Mouse (Mus musculus) midbrain, embryonic 12.5 days (tissue): ENCODE results near the gene Gm10643. TPM values are rescaled to one million over a fixed set of nuclear protein-coding genes. Genes with fewer than 3 reads are reported as not detected.

Experiments
- ATAC-seq: fragments of 200-750 bp; cut with Nextera tagmentation; 2 replicates; pipeline ENCODE4 v1.8.0; 2017; ENCODE audit warnings: low read depth, moderate TSS enrichment, moderate library complexity; ENCODE audit not compliant: low FRiP score
- H3K27ac ChIP-seq: fragments of 300-500 bp; sonication (generic); replicated peaks from 2 replicates; pipeline ENCODE4 v1.5.1; 2016; ENCODE audit warnings: mild to moderate bottlenecking
- H3K27me3 ChIP-seq: fragments of 300-500 bp; sonication (generic); 2 replicates; pipeline ENCODE4 v1.6.1; 2016; ENCODE audit warnings: mild to moderate bottlenecking
- H3K36me3 ChIP-seq: fragments of 300-500 bp; sonication (generic); 2 replicates; pipeline ENCODE4 v1.6.1; 2016
- H3K4me1 ChIP-seq: fragments of 300-500 bp; sonication (generic); 2 replicates; pipeline ENCODE4 v1.6.1; 2016
- H3K4me2 ChIP-seq: fragments of 300-500 bp; sonication (generic); replicated peaks from 2 replicates; pipeline ENCODE4 v1.6.1; 2016; ENCODE audit warnings: mild to moderate bottlenecking, moderate library complexity
- H3K4me3 ChIP-seq: fragments of 300-500 bp; sonication (generic); 2 replicates; pipeline ENCODE4 v1.5.1; 2016; ENCODE audit warnings: mild to moderate bottlenecking
- H3K9ac ChIP-seq: fragments of 300-500 bp; sonication (generic); replicated peaks from 2 replicates; pipeline ENCODE4 v1.6.1; 2016; ENCODE audit warnings: mild to moderate bottlenecking, moderate library complexity
- H3K9me3 ChIP-seq: fragments of 300-500 bp; sonication (generic); 2 replicates; pipeline ENCODE4 v1.6.1; 2016; ENCODE audit warnings: mild to moderate bottlenecking
- WGBS: fragments of 180-500 bp; shearing (Covaris S2); methylation state at CpG from one replicate; pipeline ENCODE4 v1.1.7; 2016; 5-methylcytosine and 5-hydroxymethylcytosine counted together
- polyA plus RNA-seq: library from polyadenylated mRNA; unstranded; fragments of >200 nt; fragmentation: Nextera tagmentation; extraction: Ambion mirVana; gene quantifications from 2 replicates; pipeline ENCODE4 v1.2.1, GENCODE M21; 2016

The Gm10643 gene
- polyA plus RNA-seq, 1 experiment from 2014 or later = 1.6 TPM

DNA sequence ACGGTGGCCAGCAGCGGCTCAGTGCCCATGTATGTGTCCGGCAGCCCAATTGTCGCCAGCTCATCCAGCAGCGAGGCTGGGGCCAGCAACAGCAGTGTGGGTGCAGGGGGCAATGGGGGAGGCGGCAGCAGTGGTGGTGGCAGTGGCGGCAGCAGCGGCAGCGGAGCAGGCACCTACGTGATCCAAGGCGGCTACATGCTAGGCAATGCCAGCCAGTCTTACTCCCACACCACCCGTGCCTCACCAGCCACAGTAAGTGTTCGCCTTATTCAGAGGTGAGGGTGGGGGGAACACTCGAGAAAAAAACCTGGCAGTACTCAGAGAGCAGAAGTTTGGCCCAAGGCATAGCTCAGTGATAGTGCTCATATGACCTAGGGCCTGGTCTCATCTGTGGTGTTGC is 22.9 kb upstream of the Gm10643 start:
- 95% methylated on average over 14 of the region's 14 CpGs for WGBS
- H3K27ac ChIP-seq = no peak overlapping the region
- peaks cover 81% of the 10 kb centered on the region for H3K36me3 ChIP-seq
- ATAC-seq = no peak
- H3K9me3 ChIP-seq = no peaks in the 10 kb centered on the region
- H3K9ac ChIP-seq = no peak overlapping the region
- peaks cover 16% of the 10 kb centered on the region for H3K4me1 ChIP-seq
- H3K4me2 ChIP-seq = no peak overlapping the region
- peaks cover 4% of the 10 kb centered on the region; the same call in 1 of the 2 replicates for H3K27me3 ChIP-seq
- H3K4me3 ChIP-seq = no peak overlapping the region

DNA sequence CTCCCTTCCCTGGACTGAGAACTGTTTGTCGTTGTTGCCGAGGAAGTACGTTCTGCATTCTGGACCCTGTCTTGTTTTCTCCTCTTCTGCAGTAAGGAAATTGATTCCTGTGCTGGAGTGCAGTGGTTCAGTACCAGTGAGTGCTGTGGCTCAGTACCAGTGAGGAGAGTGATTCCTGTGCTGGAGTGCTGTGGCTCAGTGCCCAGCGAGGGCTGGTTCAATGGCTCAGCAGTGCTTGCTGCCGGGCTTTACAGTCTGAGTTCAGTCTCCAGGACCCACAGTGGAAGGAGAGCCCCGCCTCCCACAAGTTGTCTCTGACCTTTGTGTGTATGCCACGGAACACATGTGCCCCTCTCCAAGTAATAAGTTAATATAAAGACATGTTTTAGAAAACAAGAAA is 22.2 kb upstream of the Gm10643 start:
- Histone ChIP-seq H3K4me3 (no peak overlapping the region), H3K27ac (no peak overlapping the region), H3K4me2 (no peak overlapping the region), H3K9me3 (no peaks in the 10 kb centered on the region), H3K36me3 (peaks cover 81% of the 10 kb centered on the region), H3K27me3 (peaks cover 4% of the 10 kb centered on the region; the same call in 1 of the 2 replicates), H3K9ac (no peak overlapping the region), H3K4me1 (peaks cover 16% of the 10 kb centered on the region)
- ATAC-seq = no peak
- WGBS = 93% methylated on average over 7 of the region's 7 CpGs

DNA sequence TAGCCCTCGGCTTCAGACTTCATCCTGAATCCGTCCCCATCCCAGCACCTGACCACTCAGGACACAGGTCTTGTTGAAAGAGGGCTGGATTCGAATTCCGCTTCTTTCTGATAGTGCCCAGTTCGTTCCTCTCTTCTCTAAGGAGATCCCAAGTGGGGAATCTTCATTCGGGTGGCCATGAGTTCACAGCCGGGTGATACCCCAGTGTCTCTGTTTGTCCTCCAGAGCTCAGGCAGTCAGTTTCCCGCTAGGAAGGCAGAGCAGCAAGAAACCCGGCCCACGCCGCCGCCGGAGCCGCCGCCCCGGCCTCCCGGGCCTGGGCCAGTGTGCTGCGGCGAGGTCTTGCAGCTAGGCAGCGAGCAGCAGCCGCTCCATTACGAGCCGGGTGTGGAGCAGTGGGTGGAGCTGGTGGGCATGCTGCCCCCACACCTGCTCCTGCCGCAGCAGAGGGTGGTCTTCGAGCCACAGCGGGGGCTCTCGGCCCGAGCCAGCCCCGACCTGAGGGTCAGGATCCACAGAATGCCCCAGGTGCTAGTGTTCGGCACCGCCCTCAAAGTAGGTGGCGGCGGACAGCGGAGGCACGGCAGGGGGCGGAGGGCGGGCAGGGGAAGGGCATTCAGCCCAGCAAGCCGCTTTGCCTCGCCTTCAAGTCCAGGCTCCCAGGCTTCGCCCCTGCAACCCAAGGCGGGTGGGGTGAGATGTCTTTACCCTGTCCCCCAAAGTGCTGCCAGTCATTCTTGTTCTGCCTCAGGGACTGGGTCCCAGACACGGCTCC is 19.6 kb upstream of the Gm10643 start:
- Histone ChIP-seq H3K4me2 (0 out of 2 replicates have a peak overlapping the region, but pooled peaks have one; percentile 17), H3K9ac (peak overlapping the region; percentile 33; the same call in 1 of the 2 replicates), H3K27me3 (peaks cover 4% of the 10 kb centered on the region; the same call in 1 of the 2 replicates), H3K36me3 (peaks cover 82% of the 10 kb centered on the region), H3K9me3 (no peaks in the 10 kb centered on the region), H3K4me1 (peaks cover 16% of the 10 kb centered on the region), H3K27ac (no peak overlapping the region), H3K4me3 (0 out of 2 replicates have a peak overlapping the region, but pooled peaks have one; percentile 12)
- 29% methylated on average over 42 of the region's 42 CpGs for WGBS
- ATAC-seq = no peak

DNA sequence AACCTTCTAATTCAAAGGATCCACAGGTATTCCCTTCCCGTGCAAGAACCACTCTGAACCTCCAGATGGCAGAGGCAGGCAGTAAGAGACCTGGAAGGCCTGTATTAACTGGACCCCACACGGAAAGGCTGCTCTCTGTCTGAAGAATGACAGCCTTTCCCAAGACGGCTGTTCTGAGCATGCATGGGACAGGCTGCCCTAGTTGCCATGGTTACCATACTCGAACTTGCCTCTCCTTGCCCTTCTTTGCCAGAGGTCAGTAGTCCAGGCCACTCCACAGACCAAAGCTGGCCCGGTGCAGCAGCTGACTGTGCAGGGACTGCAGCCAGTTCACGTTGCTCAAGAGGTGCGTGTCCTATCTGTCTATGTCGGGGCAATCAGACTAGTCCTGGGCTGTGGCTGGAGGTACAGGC is 18.9 kb upstream of the Gm10643 start:
- Histone ChIP-seq H3K27ac (no peak overlapping the region), H3K4me1 (peaks cover 16% of the 10 kb centered on the region), H3K9ac (no peak overlapping the region), H3K4me3 (no peak overlapping the region), H3K36me3 (peaks cover 78% of the 10 kb centered on the region), H3K9me3 (no peaks in the 10 kb centered on the region), H3K27me3 (peaks cover 4% of the 10 kb centered on the region; the same call in 1 of the 2 replicates), H3K4me2 (no peak overlapping the region)
- ATAC-seq = no peak
- WGBS = 11% methylated on average over 8 of the region's 8 CpGs

DNA sequence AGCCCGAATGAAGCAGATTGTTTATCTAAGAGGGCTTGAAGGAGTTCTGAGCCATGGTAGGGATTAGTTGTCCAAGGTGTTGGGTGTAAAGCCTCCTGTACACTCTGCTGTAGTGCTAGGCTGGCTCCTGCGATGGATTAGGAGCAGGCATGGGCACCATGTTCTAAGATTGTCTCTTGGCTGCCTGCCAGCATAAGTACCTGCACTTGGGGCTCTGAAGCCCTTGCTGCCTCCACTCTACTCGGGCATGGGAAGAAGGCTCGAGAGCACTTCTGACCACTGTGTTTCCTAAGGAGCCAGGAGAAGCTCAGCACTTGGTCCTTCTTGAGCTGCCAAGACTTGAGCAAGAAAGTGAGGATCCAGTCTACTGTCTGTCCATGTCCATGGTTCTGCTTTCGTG is 14.3 kb upstream of the Gm10643 start:
- no peaks in the 10 kb centered on the region for H3K9me3 ChIP-seq
- no peak for ATAC-seq
- H3K4me1 ChIP-seq = peaks cover 7% of the 10 kb centered on the region
- 92% methylated on average over 5 of the region's 5 CpGs for WGBS
- no peak overlapping the region for H3K4me2 ChIP-seq
- H3K27me3 ChIP-seq = no peaks in the 10 kb centered on the region
- H3K9ac ChIP-seq = no peak overlapping the region
- H3K4me3 ChIP-seq = no peak overlapping the region
- peaks cover 46% of the 10 kb centered on the region for H3K36me3 ChIP-seq
- H3K27ac ChIP-seq = no peak overlapping the region

DNA sequence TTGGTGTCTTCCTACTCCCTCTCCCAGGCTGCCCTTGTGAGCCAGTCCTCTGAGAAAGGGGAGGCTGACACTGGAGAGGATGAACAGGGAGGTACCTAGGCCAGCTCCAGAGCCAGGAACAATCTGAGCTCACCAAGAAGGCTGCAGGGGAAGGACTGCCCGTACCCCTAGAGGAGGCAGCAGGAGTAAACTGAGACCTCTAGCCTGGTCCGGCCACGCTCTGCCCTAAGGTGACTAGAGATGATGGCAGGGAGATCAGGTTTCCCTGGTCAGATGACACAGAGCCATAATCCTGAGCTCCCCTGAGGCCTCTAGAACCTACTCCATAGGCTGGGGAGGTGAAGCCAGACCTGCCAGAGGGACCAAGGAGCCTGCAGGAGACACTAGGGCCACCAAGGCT is 11.9 kb upstream of the Gm10643 start:
- H3K9ac ChIP-seq = no peak overlapping the region; the same call in 1 of the 2 replicates
- H3K27ac ChIP-seq = no peak overlapping the region
- peaks cover 31% of the 10 kb centered on the region for H3K36me3 ChIP-seq
- 92% methylated on average over 3 of the region's 3 CpGs for WGBS
- peaks cover 20% of the 10 kb centered on the region for H3K4me1 ChIP-seq
- no peak overlapping the region for H3K4me3 ChIP-seq
- H3K27me3 ChIP-seq = no peaks in the 10 kb centered on the region
- no peak overlapping the region for H3K4me2 ChIP-seq
- ATAC-seq = no peak
- no peaks in the 10 kb centered on the region for H3K9me3 ChIP-seq

DNA sequence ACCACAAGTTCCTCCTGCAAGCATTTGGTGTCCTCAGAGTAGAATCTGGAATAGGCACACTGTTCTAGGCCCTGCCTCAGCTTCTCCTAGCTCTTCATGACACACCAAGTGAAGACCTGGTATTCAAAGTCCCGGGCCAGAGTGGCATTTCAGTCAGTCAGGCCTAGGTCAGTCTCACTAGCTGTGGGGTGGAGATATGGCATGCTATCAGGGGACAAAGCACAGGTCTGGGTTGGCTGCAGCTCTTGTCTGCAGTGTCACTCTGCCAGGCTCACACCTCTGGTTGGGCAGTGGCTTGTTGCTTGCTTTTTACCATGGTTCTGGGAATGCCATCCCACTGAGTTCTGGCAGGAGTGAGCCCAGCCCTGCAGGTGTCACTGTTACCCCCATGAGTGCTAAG is 11.5 kb upstream of the Gm10643 start:
- Histone ChIP-seq H3K4me3 (no peak overlapping the region), H3K27me3 (no peaks in the 10 kb centered on the region), H3K4me2 (no peak overlapping the region), H3K27ac (no peak overlapping the region), H3K36me3 (peaks cover 29% of the 10 kb centered on the region), H3K4me1 (peaks cover 22% of the 10 kb centered on the region), H3K9me3 (no peaks in the 10 kb centered on the region), H3K9ac (no peak overlapping the region; the same call in 1 of the 2 replicates)
- no peak for ATAC-seq
- 88% methylated on average over 1 of the region's 1 CpGs for WGBS

DNA sequence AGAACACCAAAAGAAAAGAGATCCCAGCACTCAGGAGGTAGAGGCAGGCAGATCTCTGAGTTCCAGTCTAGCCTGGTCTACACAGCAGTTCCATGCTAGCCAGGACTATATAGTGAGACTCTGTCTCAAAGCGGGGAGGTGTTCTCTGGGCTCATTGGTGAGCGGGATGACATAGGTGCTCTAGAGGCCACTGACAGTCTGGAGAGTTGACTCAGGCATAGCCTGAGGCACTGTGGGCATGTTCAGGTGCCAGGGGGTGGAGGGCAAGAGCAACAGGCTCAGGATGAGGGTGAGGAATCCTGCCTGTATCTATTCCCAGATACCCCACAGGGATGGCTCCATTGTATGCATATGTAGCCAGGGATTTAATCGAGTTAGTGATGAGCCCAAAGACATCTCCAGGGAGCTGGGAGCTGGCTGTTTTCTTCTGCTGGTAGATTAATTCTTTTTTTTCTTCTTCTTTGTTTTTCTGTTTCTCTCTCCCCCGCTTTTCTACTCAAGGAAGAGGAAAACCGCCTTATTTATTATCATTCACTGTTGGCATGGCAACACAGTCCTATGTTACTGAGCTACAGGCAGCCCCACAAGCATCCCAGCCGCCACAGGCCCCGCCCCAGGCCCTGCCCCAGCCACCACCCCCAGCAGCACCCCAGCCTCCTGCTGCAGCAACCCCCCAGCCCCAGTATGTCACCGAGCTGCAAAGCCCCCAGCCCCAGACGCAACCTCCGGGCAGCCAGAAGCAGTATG is 8.5 kb upstream of the Gm10643 start:
- Histone ChIP-seq H3K9me3 (no peaks in the 10 kb centered on the region), H3K4me2 (no peak overlapping the region), H3K36me3 (peaks cover 9% of the 10 kb centered on the region), H3K27ac (peak overlapping the region; percentile 36), H3K4me1 (peaks cover 42% of the 10 kb centered on the region), H3K4me3 (no peak overlapping the region), H3K27me3 (no peaks in the 10 kb centered on the region), H3K9ac (peak overlapping the region; percentile 49; the same call in 1 of the 2 replicates)
- no peak for ATAC-seq
- WGBS = 36% methylated on average over 10 of the region's 10 CpGs

DNA sequence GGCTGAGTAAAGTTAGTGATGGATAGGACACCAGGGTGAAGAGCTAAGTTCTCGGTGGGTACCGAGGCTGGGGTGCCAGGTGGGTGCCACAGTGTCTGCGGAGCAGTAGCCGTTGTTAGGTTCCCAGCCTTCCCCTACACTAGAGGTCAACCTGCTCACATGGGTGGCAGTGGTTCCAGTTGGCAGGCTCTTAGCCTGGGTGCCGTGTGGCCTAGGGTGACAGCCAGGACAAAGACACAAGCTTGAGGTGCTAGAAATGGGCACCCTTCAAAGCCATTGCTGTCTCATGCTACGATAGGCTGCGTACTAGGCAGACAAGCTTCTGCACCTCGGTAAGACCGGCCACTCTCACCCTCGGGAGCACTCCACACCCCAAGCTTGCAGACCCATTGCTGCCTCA is 7.4 kb upstream of the Gm10643 start:
- Histone ChIP-seq H3K9ac (no peak overlapping the region), H3K36me3 (peaks cover 9% of the 10 kb centered on the region), H3K27ac (no peak overlapping the region), H3K4me1 (peaks cover 52% of the 10 kb centered on the region), H3K9me3 (no peaks in the 10 kb centered on the region), H3K27me3 (no peaks in the 10 kb centered on the region), H3K4me2 (no peak overlapping the region), H3K4me3 (no peak overlapping the region)
- no peak for ATAC-seq
- 79% methylated on average over 10 of the region's 10 CpGs for WGBS

DNA sequence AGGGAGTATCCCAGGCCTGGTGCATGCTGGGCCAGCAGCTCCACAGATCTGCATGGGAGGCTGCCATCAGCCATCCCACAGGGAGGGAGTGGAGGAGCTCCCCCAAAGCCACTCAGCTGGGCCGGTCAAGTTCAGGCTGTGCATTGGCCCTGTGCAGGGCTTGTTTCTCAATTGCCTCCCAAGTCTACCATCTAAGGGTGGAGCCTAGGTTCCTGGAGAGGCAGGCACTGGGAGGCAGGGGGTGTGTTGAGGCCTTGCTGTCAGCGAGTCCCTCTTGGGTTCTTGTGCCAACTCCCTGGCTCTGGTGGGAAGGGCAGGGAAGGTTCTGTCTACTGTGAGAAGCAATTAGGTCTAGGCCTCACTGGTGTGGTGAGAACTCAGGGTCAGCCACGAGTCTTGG is 7.0 kb upstream of the Gm10643 start:
- WGBS = 83% methylated on average over 3 of the region's 3 CpGs
- no peak for ATAC-seq
- Histone ChIP-seq H3K9ac (no peak overlapping the region), H3K9me3 (no peaks in the 10 kb centered on the region), H3K4me1 (peaks cover 52% of the 10 kb centered on the region), H3K27ac (no peak overlapping the region), H3K4me3 (no peak overlapping the region), H3K27me3 (no peaks in the 10 kb centered on the region), H3K36me3 (peaks cover 9% of the 10 kb centered on the region; the same call in 1 of the 2 replicates), H3K4me2 (no peak overlapping the region)

DNA sequence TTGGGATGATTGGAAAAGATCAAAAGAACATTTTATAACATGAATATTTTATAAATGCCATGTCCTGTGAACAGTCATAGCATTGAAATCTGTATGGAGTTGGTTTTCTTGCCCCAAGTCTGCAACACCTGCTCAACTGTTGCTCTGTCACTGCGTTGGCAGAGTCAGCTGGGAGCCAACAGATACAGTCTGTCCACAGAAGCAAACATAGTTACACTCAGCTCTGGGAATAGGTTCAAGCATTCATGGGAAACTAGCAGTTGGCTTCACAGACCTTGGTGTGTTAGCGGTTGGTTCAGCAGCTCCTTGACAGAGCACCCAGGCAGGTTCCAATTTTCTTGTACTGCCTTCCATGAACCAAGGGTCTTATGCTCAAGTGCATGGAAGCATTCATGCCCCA is 5.7 kb upstream of the Gm10643 start:
- Histone ChIP-seq H3K27me3 (no peaks in the 10 kb centered on the region), H3K4me1 (peaks cover 52% of the 10 kb centered on the region), H3K4me3 (no peak overlapping the region), H3K4me2 (no peak overlapping the region), H3K9me3 (no peaks in the 10 kb centered on the region), H3K27ac (no peak overlapping the region), H3K36me3 (0 out of 2 replicates have a peak, but pooled peaks cover 1% of the 10 kb centered on the region), H3K9ac (no peak overlapping the region)
- 94% methylated on average over 2 of the region's 2 CpGs for WGBS
- no peak for ATAC-seq

DNA sequence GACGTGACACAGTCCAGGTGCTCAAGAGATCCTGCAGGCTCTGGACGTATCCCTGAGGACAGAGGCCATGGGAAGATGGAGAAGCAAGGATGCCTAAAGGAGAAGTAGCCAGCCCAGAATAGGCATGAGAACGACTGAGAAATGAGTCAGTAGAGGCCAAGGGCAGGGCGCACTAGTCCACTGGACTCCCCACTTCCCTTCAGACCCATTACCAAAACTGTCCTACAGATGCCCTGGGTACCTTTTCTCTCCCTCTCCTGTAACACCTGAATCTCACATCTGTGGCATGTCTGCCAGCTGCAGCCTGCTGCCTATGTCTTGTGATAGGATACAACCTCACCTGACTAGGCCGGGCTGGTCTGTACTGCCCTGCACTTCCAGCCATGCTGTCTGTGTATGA is 5.3 kb upstream of the Gm10643 start:
- Histone ChIP-seq H3K27ac (no peak overlapping the region), H3K27me3 (no peaks in the 10 kb centered on the region), H3K36me3 (no peaks in the 10 kb centered on the region), H3K9ac (no peak overlapping the region; the same call in 1 of the 2 replicates), H3K4me2 (no peak overlapping the region), H3K4me3 (no peak overlapping the region), H3K9me3 (no peaks in the 10 kb centered on the region), H3K4me1 (peaks cover 52% of the 10 kb centered on the region)
- 87% methylated on average over 5 of the region's 5 CpGs for WGBS
- no peak for ATAC-seq
